Mouse (Mus musculus): ENCODE measurements around the gene Edem3.

GRCm38 (mm10) chr1:151831791-151832190, 76.6 kb downstream of the Edem3 start:
- TF ChIP-seq CTCF (IDR thresholded peaks at IDR 0.05; ENCODE audit: low read depth, low read length) (no peak), POLR2A (IDR thresholded peaks at IDR 0.05; ENCODE audit: extremely low read depth, insufficient read depth, low read length) (no peak)
